Mouse (Mus musculus) CH12.LX (cell line): ENCODE results near the gene Zfp978.
"Not testable (repeated sequence)": the region's sequence is repeated elsewhere in the genome, so short reads cannot be mapped to it uniquely, and the experiment has no call there.

ENCODE experiments used
- CHD2 ChIP-seq: IDR thresholded peaks from 2 replicates; pipeline ENCODE4 v1.6.1; 2011; ENCODE audit warnings: low read length, improper control_type of control experiment
- ELF1 ChIP-seq: IDR thresholded peaks from 2 replicates; pipeline ENCODE4 v1.6.1; 2014; ENCODE audit warnings: low read depth, mild to moderate bottlenecking, inconsistent platforms, low read length, improper control_type of control experiment
- EP300 ChIP-seq: IDR thresholded peaks from 2 replicates; pipeline ENCODE4 v1.6.1; 2011; ENCODE audit warnings: low read length, improper control_type of control experiment
- MAFK ChIP-seq: IDR thresholded peaks from 2 replicates; pipeline ENCODE4 v1.6.1; 2011; ENCODE audit warnings: low read length, improper control_type of control experiment; ENCODE audit not compliant: insufficient replicate concordance
- USF1 ChIP-seq: IDR thresholded peaks from 2 replicates; pipeline ENCODE4 v1.6.1; 2014; ENCODE audit warnings: low read depth, mild to moderate bottlenecking, inconsistent platforms, low read length, improper control_type of control experiment
- ZMIZ1 ChIP-seq: IDR thresholded peaks from 2 replicates; pipeline ENCODE4 v1.6.1; 2012; ENCODE audit warnings: low read depth, mild to moderate bottlenecking, inconsistent platforms, low read length, improper control_type of control experiment

DNA sequence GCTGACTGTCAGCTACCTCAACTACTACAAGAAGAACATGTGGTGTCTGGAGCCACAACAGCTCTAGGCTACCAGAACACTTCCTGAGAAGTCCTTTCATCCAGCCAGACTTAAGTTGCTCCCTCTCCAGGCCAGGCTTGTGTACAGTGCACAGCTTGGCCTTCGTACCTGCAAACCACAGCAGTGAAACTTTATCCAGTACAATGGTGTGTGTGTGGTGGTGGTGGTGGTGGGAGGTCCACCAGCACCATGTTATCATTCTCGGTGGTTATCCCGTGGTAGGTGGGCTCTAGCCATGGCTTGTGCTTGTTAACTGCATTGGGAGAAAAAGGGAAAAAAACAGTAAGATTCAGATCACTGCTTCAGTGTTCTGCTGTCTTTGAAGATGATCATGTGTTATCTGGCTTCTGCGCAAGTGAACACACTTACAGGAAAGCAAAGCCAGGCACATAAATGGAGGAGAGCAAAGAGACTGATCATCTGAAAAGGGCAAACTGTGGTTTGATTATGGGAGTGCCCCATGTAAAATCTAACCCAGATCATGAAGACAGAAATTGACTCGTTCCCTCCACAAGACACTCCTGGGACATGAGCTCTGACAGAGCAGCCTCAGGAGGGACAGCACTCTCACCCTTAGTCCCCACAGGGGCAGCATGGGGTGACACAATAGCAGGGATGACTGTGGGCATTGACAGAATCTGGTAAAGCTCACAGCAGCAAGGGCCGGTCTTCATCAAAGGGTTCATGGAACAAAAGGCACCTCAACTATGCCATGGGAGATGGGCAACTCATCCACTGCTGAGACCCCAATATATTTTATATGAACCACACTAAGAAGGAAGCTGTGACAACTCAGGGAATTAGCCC lies 17.8 kb upstream of the Zfp978 start:
- not testable (repeated sequence) for TF ChIP-seq ZMIZ1, USF1, CHD2, EP300, MAFK, ELF1
